Mouse (Mus musculus): ENCODE data around the gene Fam136a. TPM values are rescaled to one million over a fixed set of nuclear protein-coding genes. Genes with fewer than 3 reads are reported as not detected.
"Not testable (repeated sequence)": the region's sequence is repeated elsewhere in the genome, so short reads cannot be mapped to it uniquely, and the experiment has no call there.

The Fam136a gene
- polyA plus RNA-seq, 2 experiments from 2014 or later, result 51.4 to 61.1 TPM

DNA sequence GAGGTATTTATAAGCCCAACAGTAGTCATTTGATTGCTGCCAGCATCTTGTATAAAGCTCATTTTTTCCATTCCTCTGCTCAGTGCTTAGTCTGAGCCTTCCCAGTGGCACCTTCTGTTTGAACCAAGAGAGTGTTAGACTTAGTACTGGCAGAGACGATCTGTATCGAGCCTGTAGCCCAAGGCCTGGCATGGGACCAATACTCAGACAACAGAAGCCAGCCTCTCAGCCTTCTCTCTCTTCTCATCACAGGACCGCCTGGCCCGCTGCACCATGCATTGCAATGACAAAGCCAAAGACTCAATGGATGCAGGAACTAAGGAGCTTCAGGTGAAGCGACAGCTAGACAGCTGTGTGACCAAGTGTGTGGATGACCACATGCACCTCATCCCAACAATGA lies 3.0 kb downstream of the Fam136a start:
- no peak for ATAC-seq

DNA sequence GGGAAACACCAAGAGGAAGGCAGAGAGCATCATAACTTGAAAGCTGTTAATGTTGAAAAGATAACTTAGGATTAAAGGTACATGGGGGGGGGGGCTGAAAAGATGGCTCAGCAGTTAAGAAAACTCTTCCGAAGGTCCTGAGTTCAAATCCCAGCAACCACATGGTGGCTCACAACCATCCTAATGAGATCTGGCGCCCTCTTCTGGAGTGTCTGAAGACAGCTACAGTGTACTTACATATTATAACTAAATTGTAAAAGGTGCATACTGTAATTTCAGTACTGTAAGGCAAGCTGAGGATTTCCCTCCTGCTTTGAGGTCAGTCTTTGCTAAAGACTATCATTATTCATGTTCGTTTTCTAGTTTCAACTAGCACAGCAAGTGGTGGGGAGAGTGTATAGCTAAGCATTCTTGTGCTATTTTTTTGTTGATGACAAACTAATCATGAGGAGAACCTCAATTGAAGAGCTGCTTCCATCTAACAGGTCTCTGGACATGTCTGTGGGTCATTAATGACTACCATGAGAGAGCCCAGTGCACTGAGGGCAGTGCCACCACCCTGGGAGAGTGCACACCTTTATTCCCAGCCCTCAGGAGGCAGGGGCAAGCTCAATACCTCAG lies 4.8 kb downstream of the Fam136a start:
- ATAC-seq, result no peak

- ATAC-seq, result peak; percentile 8
These were observed 5.4 kb downstream of the Fam136a start, which contains the start of gene Snrpg for GRCm38 (mm10) chr6:86370764-86371339. Gene Snrpg (plus strand): TSS chr6:86371304.

- peak; percentile 98 for ATAC-seq
These were observed 6.0 kb downstream of the Fam136a start for GRCm38 (mm10) chr6:86371340-86371911.

- ATAC-seq, result no peak
These were observed 6.6 kb downstream of the Fam136a start for GRCm38 (mm10) chr6:86371950-86372516.

DNA sequence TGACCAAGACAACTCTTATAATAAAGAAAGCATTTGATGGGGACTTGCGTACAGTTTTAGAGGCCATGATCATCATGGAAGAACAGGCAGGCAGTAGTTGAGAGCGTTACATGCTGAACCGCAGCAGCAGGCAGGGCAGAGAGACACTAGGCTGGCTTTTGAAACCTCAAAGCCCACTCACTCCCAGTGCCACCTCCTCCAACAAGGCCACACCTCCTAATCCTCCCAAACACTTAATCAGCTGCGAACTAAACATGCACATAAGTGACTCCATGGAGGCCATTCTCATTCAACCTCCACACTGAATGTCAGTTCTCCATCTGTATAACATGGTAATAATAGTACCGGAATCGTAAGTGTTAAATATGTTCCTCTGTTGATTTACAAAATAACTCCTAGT lies 8.1 kb downstream of the Fam136a start:
- ATAC-seq, result no peak

DNA sequence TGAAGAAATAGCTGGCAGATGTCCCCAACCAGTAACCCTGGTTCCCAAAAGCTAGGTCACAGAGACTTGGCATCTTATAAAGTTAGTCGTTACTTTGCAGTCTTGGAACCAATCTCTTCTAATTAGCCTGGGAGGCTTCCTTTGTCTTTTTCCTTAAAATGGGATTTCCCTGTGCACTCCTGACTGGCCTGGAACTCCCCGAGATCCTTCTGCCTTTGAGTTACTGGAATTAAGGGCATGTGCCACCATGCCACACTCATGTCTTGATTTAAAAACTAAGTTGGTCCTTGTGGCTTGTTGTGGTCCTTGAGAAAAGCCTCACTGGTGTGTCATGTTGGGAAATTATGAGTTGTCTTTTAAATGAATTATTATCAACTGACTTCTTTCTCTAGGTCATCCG lies 12.9 kb downstream of the Fam136a start:
- no peak for ATAC-seq

DNA sequence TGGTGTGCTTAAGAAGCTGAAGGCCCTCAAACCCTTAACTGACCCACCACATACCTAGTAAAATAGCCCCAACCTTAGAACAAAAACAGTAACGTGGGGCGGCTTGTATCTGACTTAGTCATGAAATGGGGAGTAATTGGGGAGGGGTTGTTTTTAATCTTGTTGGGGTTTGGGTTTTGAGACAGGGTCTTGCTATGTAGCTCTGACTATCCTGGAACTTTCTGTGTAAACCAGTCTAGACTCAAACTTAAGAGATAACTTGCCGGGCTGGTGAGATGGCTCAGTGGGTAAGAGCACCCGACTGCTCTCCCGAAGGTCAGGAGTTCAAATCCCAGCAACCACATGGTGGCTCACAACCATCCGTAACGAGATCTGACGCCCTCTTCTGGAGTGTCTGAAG lies 14.7 kb downstream of the Fam136a start:
- ATAC-seq, result not testable (repeated sequence)

DNA sequence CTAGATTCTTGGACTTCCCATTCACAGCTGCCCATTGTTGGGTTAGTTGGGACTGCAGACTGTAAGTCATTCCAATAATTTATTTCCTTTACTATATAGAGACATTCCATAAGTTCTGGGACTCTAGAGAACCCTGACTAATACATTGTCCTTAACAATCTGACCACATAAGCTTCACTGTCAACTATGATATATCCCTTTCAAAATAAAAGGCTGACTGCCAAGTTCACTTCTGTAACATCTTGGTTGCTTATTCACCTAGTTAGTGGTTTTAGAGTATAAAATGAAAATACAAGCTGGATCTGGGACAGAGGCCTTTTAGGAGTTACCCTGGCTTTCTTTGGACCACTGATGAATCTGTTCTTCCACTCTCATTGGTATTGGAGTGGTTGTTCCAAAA lies 17.1 kb downstream of the Fam136a start:
- no peak for ATAC-seq

GRCm38 (mm10) chr6:86383370-86383769 lies 17.9 kb downstream of the Fam136a start:
- no peak for ATAC-seq

DNA sequence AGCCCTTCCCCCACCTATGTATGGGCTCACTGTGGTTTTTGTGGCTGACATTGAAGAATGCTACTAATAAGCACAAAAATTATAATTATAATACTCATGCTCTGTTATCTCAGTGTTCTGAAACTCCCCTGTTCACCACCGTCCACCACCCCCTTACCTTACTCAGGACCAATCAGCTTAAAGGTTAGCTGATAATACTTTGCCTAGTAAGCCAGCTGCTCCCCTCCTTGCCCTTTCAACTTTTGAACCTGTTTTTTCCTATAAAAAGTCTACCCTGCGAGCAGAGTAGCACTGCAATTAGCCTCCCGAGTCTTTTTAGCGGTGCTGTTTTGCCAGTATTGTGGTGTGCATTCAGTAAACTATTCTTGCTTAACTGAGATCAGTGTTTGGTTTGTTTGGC lies 19.2 kb downstream of the Fam136a start:
- ATAC-seq, result no peak

GRCm38 (mm10) chr6:86385362-86386104 lies 20.1 kb downstream of the Fam136a start:
- ATAC-seq, result no peak

- ATAC-seq, result no peak
These were observed 21.9 kb downstream of the Fam136a start for GRCm38 (mm10) chr6:86387313-86387712.

DNA sequence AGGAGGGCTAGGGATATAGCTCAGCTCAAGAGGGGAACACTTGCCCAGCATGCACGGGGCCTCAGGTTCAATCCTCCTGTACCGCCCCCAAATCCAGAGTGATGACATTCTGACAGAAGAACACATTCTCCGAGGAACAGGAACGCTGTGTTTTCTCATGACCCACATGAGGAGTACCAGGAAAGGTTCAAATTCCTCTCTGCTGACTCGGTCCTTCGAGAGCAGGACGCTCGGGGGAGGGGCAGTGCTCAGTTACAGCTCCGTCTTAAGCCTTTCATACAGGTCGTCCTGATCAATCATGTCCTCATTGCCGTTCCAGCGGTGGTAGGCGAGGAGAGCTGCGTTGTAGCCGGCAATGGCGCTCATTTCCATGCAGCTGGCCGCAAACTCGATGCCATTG lies 23.0 kb downstream of the Fam136a start:
- ATAC-seq, result no peak

GRCm38 (mm10) chr6:86391326-86391725 lies 25.9 kb downstream of the Fam136a start:
- no peak for ATAC-seq

DNA sequence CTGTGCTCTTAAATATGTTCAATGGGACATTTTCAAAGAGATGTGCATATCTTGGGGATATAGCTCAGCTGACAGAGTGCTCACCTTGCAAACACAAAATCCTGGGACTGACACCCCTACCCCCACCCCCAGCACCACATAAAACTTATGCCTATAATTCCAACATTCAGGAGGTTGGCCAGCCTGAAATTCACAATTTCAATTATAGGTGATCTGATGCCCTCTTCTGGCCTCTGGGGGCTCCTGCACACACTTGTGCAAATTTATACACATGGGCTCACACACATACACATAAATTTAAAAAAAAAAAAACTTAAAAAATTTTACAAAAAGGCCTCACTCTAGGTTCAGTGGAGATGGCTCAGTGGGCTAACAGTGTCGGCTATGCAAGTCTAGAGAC lies 27.7 kb downstream of the Fam136a start:
- no peak for ATAC-seq

DNA sequence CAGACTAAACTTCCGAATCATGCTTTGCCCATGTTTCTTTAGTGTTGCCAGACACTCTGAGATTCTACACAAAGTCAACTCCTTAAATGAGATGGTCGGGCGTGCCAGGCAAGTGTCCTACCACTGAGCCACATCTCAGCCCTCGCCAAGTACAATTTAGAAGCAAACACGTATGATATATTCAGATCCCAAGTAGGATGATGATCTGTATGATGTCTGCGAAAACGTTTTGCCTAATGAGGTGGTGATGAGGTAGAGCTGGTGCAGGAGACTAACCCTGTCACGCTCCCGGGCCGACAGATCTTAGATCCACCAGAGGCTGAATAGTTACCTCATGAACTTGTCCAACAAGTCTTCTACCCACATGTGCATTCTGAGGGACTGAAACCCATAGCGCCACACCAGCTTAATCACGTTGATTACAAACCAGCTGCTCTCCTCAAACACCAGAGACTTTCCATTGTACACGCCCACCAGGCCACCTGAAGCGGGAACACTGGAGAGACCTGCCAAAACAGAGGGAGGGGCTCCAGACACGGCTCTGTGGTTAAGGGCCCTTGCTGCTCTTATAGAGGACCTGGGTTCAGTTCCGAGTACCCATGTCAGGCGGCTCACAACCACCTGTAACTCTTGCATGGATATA lies 28.8 kb downstream of the Fam136a start:
- no peak for ATAC-seq

DNA sequence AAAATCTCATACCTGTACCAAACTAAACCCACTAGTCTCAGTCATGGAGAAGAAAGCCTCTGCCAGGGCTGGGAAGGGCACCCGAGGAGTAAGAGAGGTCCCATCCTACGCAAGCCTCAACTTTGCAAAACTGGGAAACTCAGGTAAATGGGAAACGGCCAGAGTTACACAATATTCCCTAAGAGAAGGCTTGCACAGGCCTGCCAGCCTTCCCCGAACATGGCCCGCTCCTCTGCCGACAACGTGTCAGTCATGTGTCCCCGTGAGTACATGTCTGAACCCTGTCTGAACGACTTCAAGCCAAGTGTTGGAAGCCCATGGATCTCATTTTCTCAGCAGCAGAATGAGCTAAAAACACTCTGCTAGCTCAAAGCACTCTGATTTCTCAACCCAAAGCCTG lies 29.6 kb downstream of the Fam136a start:
- no peak for ATAC-seq

GRCm38 (mm10) chr6:86395969-86396368 lies 30.5 kb downstream of the Fam136a start:
- ATAC-seq, result no peak

DNA sequence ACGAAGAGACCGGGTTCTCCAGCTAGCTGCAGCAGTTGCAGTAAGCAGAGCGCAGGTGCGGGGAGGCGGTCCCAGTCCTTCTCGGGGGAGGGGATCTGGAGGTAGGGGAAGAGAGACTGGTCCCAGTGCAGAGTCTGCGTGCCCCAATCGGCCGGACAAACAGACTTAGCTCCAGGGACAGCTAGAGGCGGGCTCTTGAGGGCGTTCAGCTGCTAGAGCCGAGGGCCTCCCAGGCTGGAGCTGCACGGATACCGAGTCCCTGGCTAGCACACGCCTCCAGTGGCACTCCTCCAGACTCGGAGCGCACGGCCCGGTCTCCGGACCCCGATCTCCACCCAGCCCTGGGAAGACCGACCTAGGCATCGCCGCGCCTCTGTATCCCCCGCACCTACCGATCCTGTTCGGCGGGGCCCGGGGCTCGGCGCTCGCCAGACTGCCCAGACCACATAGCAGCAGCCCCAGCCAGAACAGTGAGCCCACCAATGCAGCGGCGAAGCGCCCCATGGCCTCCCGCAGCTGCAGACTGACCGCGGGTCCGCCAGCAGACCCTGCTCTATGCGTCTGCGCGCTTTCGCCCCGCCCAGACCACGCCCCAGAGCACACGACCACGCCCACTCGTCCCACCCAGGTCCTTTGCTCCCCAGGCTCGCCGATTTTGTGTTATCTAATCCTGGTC lies 31.3 kb downstream of the Fam136a start, which contains the start of gene Pcyox1:
Gene Pcyox1 (minus strand): TSS at position 574 of the 676 bp plus-strand sequence.
- peak; percentile 59 for ATAC-seq

- ATAC-seq, result peak; percentile 8
These were observed 32.0 kb downstream of the Fam136a start for GRCm38 (mm10) chr6:86397257-86397980.
